Mouse (Mus musculus) erythroblast, adult 5-6 weeks (primary cell): ENCODE measurements at regions not wholly inside any gene's neighbourhood (a gene's known extent, or its start where the extent isn't known, plus 50 kb on each side); places are given as distances from the start of the nearest gene placed in this dataset.

ENCODE experiments used
- ATAC-seq: replicated peaks from 2 replicates; pipeline ENCODE4 v1.8.0; 2016; ENCODE audit warnings: moderate number of reproducible peaks, mild to moderate bottlenecking, moderate TSS enrichment, inconsistent platforms; ENCODE audit not compliant: poor library complexity, low FRiP score, severe bottlenecking

- peak; percentile 80 for ATAC-seq
Measured at GRCm38 (mm10) chr13:34398847-34399246, 53.9 kb upstream of the Slc22a23 start.

- no peak for ATAC-seq
Measured at GRCm38 (mm10) chr13:34398061-34398787, 53.2 kb upstream of the Slc22a23 start.

- no peak for ATAC-seq
Measured at GRCm38 (mm10) chr13:34395504-34395903, 50.5 kb upstream of the Slc22a23 start.

GRCm38 (mm10) chr13:34395010-34395409 lies 50.0 kb upstream of the Slc22a23 start:
- no peak for ATAC-seq
